Mouse (Mus musculus) urinary bladder, postnatal 4 days (tissue): ENCODE data around the gene Tm7sf2.

Experiments used
- DNase-seq, 2 experiments: peaks; one replicate each; pipeline ENCODE4 v3.0.0; 2021 to 2022; ENCODE audit warnings: low spot score in 2 of 2

Gene Tm7sf2

DNA sequence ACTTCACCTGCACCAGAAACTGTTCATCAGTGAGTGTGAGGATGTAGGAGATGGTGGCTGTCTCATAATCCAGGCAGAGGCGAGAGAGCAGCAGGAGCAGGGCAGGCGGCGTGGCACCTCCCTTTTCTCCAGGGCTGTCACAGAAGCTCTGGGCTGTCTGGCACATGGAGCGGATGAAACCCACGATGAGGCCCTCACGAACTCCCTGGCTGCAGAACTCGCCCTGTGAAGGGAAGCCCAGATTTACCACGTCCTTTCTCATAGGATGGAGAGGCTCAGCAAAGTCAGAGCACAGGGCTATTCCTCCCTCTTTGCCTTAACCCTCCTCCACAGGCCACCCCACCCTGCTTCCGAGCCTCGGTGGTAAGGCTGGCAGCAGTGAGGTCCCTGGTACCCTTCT, 1.7 kb upstream of the Tm7sf2 start:
- DNase-seq = no peak

DNA sequence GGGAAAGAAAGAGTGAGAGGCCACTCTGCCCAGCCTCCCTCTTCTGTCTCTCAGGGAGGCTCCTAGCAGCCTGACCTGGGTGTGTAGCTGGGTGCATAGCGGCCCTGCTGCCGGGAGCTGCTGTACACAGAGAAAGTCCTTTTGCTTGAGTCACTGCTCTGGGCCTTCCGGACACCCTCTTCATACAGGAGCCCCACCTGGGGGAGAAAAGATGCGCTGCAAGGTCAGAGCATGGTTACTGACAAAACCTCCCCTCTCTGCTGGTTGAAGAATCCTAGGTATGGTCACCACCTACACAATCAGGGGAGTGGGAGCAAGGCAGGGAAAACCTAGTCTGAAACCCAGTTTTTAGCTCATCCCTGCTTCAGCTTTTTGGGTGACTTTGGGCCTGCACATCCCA, 778 bp upstream of the Tm7sf2 start:
- DNase-seq = no peak

DNA sequence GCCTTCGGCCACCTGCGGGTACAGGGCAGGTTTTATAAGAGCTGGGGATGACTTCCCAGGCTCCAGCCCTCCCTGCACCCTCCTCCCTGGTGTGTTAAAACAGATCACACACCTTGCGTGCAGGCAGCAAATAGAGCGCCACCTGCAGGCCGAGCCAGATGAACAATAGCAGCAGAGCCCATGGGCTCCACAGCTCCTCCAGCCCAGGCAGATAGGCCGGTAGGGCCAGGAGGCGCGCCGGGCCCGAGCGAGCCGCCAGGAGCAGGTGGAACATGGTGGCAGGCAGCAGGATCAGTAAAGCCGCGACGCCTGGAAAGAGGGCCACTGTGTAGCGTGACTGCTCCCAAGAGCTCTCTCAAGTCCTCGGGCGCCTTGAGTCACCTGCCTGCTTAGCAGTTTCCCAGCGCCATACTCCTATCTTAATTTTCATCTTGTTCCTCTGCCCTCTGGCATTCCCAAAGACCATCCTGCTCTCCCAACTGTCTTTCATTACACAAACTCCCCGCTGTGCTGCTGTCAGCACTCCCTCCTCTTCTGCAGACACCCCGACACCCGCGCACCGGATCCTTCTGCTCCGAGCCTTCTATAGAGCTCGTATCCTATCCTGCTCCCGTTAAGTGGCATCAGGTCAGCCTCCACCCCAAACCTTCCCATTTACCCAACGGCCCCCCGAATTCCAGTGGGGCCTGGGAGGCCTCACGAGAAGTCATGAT, 1.0 kb downstream of the Tm7sf2 start:
- peak; percentile 61 to 84 for DNase-seq

DNA sequence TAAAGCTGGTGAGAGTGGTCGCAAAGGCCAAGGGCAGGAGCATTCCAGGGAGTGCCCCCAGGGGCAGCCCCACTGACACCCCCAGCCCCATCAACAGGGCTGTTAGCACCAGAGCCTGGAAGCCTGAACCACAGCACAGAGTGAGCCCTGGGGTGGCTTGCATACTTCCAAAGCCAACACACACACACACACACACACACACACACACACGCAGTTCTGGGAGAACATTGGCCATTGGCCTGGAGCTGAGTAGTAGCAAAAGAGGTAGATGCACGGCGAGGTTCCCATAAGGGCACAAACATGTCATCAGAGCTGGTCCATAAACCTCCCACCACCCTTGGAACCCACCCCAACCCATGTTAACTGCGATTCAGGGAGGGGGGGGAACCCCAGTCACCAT, 1.6 kb downstream of the Tm7sf2 start:
- no peak for DNase-seq

DNA sequence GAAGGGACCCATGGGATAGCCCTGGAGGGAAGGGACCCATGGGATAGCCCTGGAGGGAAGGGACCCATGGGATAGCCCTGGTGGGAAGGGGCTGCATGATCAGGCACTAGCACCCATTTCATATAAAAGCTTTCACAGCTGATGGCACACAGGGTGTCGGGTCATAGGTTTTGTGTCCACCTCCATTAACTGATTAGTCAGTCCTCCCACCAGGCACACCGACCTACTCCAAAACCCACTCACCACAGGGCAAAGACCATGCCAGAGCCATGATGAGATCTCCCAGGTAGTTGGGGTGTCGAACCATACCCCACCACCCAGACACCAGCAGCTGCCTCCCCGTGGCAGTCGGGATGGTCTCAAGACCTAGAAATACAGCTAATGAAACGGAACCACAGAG, 5.1 kb downstream of the Tm7sf2 start:
- no peak for DNase-seq

DNA sequence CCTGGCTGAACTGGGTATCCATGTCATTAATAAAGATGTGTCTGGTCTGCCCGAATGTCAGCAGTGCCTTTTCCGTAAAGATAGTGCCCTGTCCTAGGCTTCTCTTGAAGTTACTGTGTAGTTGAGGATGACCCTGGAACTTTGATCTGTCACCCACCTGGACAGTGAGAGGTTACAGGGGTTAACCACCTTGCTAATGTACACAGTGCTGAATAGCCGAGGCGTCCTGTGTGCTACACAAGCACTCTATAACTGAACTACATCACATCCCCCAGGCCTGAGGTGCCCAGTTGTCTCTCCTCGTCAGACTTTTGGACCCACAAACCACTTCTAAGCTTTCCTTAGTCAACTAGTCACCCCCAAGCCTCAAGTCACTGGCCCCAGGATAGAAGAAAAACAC, 5.8 kb downstream of the Tm7sf2 start:
- DNase-seq = no peak

DNA sequence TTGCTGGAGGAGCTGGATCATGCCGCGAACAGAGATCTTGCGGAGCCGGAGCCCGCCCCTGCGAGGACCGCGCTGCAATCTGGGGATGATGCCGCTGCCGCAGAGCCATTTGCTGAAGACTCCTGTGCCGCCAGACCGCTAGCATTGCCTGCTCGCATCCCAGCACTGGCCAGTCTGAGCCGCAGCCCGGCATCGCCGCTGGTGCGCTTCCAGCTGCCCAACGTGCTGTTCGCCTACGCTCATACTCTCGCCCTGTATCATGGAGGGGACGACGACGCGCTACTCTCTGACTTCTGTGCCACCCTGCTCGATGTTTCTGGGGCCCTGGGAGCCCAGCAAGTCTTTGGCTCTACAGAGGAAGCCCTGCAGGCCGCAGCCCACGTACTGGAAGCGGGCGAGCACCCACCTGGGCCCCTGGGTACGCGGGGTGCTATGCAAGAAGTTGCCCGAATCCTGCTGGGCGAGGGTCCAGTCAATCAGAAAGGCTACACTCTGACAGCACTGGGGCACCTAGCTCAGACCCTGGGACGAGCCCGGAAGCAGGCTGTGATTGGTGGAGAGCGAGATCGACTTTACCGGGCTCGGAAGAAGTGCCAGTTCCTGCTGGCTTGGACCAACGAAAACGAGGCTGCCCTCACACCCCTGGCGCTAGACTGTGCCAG, 6.4 kb downstream of the Tm7sf2 start:
- DNase-seq = no peak

DNA sequence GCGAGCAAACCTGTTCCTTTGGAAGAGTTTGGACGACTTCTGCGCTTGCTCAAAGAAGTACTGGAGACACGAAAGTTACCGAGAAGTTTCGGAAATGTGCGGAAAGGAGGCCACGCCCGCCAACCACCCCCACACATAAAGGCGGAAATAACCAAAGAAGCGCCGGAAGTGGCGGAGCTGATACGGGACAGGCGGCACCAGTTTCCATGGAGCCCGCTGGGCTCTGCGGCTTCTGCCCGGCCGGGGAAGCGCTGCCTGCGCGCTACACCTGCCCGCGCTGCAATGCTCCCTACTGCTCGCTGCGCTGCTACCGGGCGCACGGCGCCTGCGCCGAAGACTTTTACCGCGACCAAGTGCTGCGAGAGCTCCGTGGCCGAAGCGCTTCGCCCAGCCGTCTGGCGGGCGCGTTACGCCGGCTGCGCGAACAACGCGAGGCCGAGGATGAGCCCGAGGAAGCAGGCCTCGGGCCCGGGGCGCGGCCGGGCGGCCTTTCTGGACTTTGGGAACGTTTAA, 7.1 kb downstream of the Tm7sf2 start, which contains the start of gene Znhit2:
TSS of gene Znhit2 (plus strand) at position 172 of the 513 bp plus-strand sequence.
- peak; percentile 91 for DNase-seq

DNA sequence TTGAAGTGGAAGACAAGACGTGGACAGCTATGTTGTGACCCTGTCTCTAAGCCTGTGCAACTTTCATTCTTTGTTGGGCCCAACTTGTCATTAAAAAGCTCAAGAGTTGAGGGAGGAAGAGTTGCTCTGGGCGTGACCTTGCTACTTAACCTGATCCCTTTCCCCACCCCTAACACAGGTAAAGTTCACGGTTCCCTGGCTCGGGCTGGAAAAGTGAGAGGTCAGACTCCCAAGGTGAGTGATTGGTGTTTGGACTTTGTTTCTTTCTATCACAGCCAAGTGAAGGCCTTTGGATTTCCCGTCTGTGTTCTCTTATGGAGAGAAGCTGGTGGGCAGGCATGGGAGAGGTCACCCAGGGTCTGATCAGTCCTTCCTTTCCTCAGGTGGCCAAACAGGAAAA, 9.2 kb downstream of the Tm7sf2 start:
- no peak for DNase-seq

DNA sequence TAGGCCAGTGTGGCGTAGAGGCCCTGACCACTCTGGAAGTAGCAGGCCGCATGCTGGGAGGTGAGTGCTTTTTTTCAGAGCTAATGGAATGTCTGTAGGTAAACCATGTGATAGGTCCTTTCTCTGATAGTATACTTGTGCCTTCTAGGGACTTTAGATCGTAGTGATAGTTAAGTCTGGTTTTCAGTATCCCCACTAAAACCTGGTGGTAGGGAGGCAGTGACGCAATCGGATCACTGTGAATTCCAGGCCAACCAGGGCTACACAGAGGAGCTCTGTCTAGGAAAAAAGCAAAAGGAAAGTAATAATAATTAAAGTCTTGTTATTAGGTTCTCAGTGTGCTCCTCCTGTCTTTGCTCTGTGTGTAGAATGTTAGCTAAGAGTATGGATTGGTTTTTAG, 9.7 kb downstream of the Tm7sf2 start:
- DNase-seq = no peak

DNA sequence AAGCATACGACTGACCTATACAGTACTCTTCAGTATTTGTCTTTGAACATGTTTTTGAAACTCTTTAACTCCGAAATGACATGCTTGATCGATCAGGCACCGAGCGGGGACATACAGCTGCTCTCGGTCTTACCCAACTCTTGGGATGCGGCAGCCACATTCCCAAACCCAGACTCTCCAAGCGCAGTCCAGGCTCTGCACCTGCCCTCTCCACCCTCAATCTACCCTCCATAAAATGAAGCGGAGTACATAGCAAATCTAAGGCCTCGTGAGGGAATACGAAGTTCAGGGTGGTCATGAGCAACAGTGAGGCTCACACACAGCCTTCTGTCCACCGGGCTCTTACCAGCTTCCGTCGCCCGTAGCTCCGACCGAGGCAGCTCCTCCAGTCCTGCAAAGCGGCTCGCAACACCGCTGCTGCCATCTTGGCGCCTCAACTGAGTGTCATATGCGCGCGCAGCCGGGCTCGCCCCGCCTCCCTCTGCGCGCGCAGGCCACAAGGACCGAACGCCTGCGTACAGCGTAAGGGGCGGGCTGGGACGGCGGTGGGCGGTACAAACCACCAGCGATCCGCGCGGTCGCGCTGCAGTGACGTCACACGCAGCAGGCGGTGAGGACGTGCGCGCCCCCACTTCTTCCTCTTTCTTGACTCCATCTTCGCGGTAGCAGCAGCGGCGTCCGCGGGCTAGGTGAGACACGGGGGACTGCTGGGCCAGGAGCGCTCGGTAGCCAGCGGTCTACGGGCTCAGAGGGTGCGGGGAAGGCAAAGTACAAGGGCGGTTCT, 10.7 kb downstream of the Tm7sf2 start, which contains the start of the genes Mrpl49 and Fau:
TSS of gene Mrpl49 (minus strand) at position 473 of the 784 bp plus-strand sequence.
TSS of gene Fau (plus strand) at position 532 of the 784 bp plus-strand sequence.
- DNase-seq = peak; percentile 98 to 99

DNA sequence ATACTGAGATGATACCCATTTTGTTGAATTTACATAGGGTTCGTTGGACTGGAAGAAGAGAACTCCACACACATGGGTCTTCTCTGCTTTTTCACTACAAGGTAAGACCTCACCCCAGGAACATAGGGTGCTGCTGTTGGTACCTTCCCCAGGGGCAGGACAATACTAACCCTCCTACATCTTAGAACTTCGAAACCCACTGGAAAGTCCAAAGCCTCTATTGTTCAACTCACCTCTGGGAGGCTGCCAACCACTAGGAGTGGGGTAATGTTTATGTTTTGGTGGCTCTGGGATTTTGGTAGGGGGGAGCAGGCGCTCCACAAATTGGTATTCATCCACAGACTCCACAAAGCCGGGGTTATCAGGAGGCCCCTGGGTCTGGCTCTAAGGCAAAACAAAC, 11.5 kb downstream of the Tm7sf2 start:
- no peak for DNase-seq

DNA sequence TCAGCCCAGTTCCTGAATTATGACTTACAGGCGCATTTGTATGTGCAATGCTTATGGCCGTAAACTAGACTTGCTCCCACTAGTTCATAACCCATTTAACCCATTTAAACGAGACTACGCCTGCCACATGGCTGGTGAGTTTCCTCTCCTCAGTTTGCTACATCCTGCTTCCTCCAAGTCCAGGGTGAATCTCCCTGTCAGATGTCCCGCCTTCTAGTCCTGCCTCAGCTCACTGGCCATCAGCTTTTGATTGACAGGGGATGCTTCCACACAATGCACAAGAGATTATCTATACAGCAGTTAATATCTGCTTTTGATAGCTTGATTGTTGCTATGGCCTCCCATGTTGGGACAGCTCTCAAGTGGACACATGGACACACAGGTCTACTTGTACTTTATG, 13.9 kb downstream of the Tm7sf2 start:
- no peak for DNase-seq

DNA sequence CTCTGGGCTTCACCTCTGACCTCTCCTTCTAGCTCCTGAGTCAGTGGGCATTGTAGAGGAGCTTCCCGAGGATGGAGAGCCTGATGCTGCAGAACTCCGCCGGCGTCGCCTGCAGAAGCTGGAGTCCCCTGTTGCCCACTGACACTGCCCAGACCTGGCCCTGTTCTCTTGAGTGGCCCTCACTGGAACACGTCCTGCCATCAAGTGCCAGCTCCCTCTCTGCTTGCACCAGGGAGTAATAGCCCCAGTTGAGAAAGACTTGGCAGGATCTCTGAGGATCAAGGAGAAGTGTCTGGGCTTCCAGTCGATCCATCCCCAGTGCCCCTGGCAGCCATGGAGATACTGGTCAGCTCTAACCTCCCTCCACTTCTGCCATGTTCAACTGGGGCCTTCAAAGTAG, 15.7 kb downstream of the Tm7sf2 start:
- DNase-seq = no peak

DNA sequence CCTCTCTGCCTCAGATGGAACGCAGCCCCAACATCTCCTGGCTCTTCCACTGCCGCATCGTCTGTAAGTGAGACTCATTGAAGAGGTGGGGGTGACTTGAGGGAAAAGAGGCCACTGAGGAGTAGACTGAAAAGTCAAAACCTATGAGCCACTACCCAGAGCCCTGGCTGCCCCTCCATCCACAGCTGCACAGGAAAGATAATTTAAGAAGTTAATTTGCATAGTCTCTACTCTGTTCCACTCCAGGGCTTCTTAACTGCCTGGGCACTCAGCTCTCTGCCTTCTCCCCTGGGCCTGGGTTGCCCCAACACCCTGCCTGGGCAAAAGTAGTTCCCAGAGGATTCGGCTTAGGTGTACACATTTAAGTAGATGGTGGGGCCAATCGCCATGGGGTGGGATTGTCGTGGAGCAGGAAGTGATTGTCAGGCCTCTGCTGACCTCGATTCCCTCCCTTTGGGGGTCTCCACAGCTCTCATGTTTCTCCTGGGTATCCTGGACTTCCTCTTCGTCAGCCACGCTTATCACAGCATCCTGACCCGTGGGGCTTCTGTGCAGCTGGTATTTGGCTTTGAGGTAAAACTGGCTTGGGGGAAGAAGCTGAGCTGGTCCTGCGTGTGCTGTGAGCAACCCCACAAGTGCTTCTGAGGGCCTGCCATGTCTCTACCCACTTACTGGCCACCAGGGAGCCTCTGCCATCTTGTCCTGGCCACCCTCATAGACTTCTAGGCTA, 19.3 kb downstream of the Tm7sf2 start:
- DNase-seq = no peak

DNA sequence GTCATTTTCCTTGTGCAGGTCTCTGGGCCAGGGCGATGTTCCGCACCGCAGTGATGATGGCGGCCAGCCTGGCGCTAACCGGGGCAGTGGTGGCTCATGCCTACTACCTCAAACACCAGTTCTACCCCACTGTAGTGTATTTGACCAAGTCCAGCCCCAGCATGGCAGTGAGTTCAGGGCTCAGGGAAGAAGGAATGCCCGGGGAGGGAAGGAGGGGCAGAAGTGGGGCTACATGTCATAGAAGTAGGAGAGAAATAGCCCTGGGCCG, 20.3 kb downstream of the Tm7sf2 start:
- no peak for DNase-seq

DNA sequence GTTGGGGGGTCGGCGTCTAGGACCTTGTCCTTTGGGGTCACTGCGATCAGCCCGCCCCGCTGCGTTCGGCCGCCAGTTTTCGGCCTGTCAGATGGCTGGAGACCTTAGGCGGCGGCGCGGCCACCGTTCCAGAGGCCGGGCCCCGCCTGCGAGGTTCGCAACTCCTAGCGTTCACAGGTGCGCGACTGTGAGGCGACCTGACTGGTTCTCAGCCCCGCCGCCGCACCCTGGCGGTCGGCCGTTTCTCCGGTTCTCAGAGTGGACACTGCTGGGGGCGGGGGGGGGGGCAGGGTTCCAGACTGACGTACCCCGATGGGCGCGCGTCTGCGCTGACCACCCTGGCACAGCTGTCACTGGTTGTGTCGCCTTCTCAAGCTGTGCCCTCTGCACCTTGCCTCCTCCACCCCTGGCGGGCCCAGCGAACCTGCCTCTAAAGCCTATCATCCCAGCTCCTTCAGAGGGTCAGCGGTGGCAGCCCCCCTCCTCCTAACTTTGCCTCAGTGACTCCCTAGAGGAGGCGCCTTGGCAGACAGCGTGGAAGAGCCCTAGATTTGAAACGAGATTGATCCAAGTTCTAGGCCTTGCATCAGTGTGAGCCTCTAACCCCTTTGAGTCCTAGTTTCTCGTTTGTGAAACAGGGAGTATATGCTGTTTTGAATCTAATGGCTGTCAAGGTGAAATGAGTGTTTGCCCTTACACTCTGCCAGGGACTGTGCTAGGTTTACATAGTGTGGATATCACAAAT, 20.8 kb downstream of the Tm7sf2 start:
- DNase-seq = no peak

DNA sequence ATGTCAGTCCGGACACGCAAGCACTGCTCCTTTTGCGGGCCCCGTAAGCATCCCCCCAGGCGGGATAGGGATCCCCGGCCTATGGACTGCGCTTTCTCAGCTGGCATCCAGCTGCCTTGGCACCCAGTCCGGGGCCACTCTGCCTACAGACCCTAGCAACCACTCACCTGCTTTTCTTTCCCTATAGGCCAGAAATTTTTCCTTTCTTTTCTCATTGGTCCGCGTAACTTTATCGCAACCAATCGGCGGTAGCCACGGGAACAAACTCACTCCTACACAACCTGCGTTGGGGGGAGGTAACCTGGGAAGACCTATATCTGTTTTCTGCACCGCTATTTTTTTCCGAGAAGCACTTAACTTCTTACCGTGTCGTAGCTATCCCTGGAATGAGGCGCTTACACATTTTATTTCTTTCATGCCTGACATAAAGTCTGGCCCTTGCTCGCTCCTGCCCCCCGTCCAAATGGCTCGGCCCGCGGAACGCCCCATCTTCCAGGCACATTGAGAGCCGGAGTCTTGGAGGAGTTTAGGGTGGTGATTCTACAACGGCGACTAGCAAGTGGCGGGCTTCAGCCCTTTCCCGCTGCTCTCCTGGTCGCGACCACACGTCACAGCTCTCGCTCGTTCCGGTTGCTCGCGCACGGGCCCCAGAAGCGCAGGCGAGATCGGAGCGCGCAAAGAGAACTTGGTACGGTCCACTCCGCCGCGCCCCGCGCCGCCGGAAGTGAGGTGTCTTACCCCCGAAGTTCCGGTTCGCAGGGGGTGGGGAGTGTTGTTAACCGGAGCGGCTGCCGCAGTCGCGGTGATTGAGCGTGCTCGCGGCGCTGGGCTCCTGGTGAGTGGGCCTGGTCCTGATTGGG, 21.6 kb downstream of the Tm7sf2 start, which contains the start of gene Syvn1:
TSS of gene Syvn1 (plus strand) at position 283 of the 860 bp plus-strand sequence.
- DNase-seq = peak; percentile 85 to 87

DNA sequence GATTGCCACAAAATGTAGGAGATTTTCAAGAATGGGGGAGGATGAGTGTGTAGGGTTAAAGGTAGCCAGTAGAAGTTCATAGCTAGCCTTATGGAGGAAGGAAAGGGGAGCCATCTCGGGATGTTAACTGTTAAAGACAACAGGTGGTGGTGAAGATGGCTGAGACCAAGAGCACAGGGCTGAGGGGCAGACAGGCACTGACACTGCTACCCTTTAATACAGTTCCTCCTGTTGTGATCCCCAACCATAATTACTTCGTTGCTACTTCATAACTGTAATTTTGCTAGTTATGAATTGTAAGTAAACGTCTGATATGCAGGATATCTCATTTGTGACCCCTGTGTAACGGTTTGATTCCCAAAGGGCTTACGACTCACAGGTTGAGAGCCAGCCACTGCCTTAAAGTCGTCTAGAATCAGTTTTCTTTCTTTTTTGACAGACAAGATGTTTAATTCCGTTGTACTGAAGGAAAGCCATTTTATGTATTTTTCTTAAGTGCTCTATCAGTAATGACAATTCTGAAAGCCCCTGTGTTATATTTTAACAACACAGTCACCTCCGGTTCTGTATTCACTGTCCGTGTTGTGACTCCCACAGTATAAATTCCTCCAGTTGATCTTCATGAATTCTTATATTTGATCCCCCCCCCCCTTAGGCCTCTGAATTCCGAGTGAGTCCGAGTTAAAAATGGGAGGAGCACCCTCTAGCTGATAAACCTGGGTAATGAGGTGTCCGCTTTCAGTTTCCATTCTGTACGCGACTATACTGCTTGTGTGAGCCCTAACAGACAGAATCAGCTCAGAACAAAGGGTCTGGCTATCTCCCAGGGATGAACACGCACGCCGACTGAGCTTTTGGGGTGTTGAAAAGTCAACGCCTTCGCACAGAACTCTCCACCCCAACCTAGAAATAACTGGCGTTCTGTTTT, 22.5 kb downstream of the Tm7sf2 start:
- no peak for DNase-seq
